Mouse (Mus musculus) left cerebral cortex, adult 9 months (tissue): ENCODE results near the gene Nprl2.
"Not testable (repeated sequence)": the region's sequence is repeated elsewhere in the genome, so short reads cannot be mapped to it uniquely, and the experiment has no call there.

Experiments used
- DNase-seq, 2 experiments: peaks; one replicate each; pipeline ENCODE4 v3.0.0; 2022; ENCODE audit warnings: low spot score in 2 of 2

The Nprl2 gene

GRCm38 (mm10) chr9:107553541-107554318 is 11.7 kb downstream of the Nprl2 start:
- no peak for DNase-seq

DNA sequence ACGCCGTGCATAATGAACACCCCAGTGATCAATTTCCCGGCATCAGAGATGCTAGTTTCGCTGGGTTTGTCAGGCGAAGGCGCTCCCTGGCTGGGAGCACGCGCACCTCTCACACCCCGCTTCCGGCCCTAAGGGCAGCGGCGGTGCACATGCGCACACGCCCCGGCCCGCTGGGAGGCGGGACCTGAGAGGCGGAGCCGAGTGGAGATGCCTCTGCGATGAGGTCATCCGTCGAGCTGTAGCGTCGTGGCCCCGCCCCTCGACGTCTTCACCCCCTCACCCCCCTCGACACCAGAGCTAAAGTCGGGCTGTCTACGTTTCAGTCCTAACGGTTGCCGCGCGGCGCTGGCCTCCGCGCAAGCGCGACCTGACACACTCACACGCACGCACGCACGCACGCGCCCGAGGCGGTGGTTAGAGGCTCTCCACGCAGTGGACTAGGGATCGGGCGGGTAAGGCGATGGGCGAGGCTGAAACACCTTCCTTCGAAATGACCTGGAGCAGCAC is 12.3 kb downstream of the Nprl2 start:
- DNase-seq: peak; percentile 90 to 94

- DNase-seq: no peak
Observed at GRCm38 (mm10) chr9:107555031-107555457, 13.0 kb downstream of the Nprl2 start.

- DNase-seq: no peak
Observed at GRCm38 (mm10) chr9:107555701-107556100, 13.7 kb downstream of the Nprl2 start.

DNA sequence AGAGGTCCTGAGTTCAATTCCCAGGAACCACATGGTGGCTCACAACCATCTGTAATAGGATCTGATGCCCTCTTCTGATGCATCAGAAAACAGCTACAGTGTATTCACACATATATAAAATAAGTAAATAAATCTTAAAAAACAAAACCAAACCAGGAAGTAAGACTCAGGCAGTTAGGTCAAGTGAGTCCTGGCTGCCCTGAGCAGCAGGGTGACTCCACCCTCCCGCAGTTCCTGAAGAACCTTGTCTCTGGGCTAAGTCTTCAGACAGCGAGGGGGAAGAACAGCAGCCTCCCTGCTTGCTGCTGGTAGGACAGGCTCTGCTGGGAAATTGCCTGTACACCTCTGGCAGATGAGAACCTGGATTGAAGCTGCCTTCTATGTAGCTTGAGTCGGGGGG is 14.3 kb downstream of the Nprl2 start:
- DNase-seq: no peak

GRCm38 (mm10) chr9:107563029-107563581 is 21.1 kb downstream of the Nprl2 start, which contains the start of gene Tusc2:
Gene Tusc2 (plus strand): TSS chr9:107563255.
- peak; percentile 92 to 96 for DNase-seq

GRCm38 (mm10) chr9:107565556-107565955 is 23.5 kb downstream of the Nprl2 start:
- DNase-seq: not testable (repeated sequence)

DNA sequence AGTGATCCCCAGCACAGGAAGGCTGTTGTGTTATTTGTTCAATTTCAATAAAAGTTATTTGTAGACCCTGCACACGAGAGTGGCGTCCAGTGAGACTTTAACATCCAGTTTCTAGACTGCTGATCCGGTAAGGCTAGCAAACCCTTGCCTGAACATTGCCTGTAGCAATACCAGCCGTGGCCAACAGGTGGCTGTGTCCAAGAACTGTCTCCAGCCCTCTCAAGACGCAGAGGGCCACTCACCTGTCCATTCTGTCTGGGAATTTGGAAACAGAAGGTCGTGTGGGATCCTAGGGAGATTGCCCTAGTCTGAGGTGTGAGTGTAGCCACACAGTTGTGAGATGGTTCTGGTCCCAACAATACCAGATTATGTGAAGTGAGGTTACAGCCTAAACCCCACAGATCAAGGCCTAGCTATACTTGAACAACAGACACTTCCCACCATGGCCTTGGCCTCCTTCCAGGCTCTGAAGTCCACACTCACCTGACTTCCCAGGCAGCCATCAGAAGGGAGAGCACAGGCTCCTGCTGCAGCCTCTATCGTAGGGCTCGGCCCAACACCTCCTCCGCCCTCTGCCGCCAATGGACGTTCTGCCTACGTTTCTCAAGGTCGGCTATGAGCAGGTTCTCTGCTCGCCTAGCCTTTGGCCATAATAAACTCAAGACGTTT is 24.1 kb downstream of the Nprl2 start:
- DNase-seq: peak in 1 of 2 experiments; percentile 79

DNA sequence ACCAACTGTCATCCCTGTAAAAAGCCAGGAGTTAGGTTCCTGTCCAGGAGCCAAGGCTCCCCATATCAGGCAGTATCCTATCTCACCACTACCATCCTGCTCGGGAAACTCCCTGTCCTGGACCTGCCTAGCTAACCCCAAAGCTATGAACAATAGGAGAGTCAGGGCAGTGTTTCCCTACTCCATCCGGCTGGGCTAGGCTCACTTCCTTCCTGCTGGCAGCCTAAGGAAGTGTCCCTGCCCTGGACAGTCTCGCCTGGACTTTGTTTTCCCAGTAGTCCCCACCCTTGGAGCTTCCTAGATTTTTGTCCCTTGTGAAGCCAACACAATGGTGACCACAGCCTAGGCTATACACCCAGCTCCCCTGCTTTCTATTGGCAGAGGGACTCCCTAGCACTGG is 24.8 kb downstream of the Nprl2 start:
- DNase-seq: no peak

- DNase-seq: no peak
Observed at GRCm38 (mm10) chr9:107567702-107568319, 25.8 kb downstream of the Nprl2 start, which contains the start of gene Hyal2. Gene Hyal2 (plus strand): TSS chr9:107567945.

DNA sequence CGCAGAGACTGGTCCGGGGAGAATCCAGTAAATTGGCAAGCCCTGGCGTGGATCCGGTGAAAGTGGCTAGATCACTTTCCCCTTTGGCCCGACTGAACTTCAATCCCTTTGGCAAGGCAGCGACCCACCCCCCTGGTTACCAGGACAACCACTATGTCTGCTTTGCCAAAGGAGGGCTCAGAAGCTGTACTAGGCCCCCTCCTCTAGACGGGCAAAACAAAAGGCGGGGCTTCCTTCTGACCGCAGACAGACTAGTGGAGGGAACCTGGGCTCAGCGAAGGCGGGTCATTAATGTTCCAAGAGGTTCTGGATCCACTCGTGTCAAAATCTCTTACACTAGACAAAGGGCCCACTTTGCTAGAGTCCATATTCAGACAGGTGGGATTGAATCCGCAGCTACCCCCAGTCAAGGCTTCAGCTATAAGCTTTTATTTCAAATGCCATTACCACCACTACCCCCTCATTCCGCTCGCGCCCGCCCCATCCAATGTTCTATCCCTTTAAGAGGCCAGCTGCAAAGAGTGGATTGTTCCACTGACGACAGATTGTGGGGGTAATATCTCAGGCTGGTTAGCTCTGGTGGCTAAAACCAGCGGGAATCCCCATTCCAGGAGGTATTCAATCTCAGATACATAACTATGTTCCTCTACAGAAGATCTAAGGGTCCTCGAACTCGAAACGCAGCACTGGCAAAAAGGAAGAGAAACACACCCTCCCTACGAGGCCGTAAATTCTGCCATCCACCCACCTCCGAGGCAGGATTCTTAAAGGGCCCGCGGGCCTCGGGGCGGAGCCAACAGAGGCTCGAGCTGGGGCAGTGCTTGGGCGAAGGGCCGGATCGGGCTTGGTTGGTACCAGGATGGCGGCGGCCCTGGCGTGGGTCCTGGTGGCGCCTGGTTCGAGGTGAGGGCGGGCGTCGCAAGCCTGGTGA is 26.6 kb downstream of the Nprl2 start:
- peak in 1 of 2 experiments; percentile 82 for DNase-seq

- DNase-seq: no peak
Observed at GRCm38 (mm10) chr9:107569270-107569669, 27.2 kb downstream of the Nprl2 start.

DNA sequence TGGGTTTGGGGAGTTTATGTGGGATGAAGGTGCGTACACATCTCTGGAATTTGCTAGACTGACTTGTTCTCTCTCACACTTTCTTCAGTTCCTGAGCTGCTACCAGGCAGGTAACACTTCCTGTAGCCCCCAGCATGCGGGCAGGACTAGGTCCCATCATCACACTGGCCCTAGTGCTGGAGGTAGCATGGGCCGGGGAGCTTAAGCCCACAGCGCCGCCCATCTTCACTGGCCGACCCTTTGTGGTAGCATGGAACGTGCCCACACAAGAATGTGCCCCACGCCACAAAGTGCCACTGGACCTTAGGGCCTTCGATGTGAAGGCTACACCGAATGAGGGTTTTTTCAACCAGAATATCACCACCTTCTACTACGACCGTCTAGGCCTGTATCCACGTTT is 28.0 kb downstream of the Nprl2 start:
- DNase-seq: no peak

GRCm38 (mm10) chr9:107570845-107571244 is 28.8 kb downstream of the Nprl2 start:
- no peak for DNase-seq

DNA sequence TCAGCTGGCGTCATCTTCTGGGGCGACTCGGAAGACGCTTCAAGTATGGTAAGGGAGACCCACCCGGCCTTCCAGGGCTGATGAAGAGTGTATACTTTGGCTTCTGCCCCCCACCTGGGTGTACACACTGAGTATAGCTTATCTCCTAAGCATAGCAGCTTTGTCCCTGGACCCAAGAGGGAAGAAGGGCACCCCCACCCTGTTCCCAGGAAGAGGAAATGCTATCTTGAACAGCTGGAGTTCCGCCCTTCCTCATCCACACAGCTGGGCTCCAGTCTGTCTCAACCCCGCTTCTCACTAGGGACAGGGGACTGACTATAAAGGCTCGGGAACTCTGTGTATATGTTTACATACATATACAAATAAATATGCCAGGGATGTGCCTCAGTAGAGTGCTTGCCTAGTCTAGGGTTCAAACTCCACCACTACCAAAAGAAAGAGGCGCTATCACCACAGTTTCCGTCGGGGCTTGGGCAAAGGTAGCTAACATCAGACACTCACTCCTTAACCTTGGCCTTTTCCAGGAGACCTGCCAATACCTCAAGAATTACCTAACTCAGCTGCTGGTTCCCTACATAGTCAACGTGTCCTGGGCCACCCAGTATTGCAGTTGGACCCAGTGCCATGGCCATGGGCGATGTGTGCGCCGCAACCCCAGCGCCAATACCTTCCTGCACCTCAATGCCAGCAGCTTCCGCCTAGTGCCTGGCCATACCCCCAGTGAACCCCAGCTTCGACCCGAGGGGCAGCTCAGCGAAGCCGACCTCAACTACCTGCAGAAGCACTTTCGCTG is 29.7 kb downstream of the Nprl2 start:
- DNase-seq: no peak

GRCm38 (mm10) chr9:107572327-107572662 is 30.3 kb downstream of the Nprl2 start:
- no peak for DNase-seq

- DNase-seq: not testable (repeated sequence)
Observed at GRCm38 (mm10) chr9:107573774-107574173, 31.7 kb downstream of the Nprl2 start.

GRCm38 (mm10) chr9:107575579-107576356 is 33.7 kb downstream of the Nprl2 start:
- no peak for DNase-seq

- DNase-seq: no peak
Observed at GRCm38 (mm10) chr9:107576357-107577107, 34.5 kb downstream of the Nprl2 start, which contains the start of gene Hyal1. Gene Hyal1 (plus strand): TSS chr9:107576927.
